Mouse (Mus musculus) ovary, postnatal 10 days (tissue): Measurements from ENCODE around the gene Tmcc1.

Source experiments
- DNase-seq: peaks from one replicate; pipeline ENCODE4 v3.0.0; 2022; ENCODE audit warnings: low spot score

Gene Tmcc1

GRCm38 (mm10) chr6:115992981-115993380 lies 200.3 kb downstream of the Tmcc1 start:
- no peak for DNase-seq

- no peak for DNase-seq
These were observed 201.2 kb downstream of the Tmcc1 start for GRCm38 (mm10) chr6:115991881-115992620.

- no peak for DNase-seq
These were observed 202.0 kb downstream of the Tmcc1 start for GRCm38 (mm10) chr6:115991108-115991880.

DNA sequence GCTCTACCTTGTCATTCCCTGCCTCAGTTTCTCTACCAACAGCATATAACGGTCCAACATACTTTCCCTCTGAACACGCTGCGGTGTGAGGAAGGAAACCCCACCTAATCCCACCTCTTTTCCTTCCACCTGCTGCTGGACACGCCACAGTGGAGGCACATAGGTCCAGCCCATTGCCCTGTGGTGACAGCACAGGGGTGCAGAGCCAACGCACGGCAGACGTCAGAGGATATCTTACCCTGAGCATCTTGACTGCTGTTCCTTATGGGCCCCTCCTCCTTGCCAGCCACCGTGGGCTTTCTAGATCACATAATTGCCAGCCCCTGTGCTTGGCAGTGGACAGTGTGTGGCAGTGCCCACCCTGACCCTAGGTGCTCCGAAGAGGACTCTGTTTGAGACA lies 202.8 kb downstream of the Tmcc1 start:
- DNase-seq: no peak

DNA sequence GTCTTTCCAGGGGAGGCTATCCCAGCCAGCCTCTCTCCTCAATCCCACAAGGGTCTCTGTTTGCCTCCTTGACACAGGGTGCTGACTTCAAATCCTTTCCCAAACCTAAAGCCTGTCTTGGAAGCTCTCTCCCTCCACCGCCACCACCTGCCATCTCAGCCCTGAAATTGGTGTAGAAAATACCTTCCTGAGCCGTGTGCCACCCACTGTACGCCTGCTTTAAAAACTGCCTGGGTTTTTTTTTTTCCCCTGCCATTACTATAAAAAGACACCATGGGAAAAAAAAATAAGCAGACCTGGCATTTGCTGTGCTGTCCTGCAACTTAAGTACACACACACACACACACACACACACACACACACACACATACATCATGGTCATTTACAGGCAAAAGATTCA lies 203.2 kb downstream of the Tmcc1 start:
- no peak for DNase-seq

GRCm38 (mm10) chr6:115989607-115990006 lies 203.7 kb downstream of the Tmcc1 start:
- no peak for DNase-seq

- no peak for DNase-seq
These were observed 204.3 kb downstream of the Tmcc1 start for GRCm38 (mm10) chr6:115989032-115989431.

GRCm38 (mm10) chr6:115987096-115987747 lies 206.1 kb downstream of the Tmcc1 start:
- DNase-seq: no peak

- DNase-seq: no peak
These were observed 206.7 kb downstream of the Tmcc1 start for GRCm38 (mm10) chr6:115986472-115987095.

GRCm38 (mm10) chr6:115985622-115986021 lies 207.7 kb downstream of the Tmcc1 start:
- DNase-seq: no peak

DNA sequence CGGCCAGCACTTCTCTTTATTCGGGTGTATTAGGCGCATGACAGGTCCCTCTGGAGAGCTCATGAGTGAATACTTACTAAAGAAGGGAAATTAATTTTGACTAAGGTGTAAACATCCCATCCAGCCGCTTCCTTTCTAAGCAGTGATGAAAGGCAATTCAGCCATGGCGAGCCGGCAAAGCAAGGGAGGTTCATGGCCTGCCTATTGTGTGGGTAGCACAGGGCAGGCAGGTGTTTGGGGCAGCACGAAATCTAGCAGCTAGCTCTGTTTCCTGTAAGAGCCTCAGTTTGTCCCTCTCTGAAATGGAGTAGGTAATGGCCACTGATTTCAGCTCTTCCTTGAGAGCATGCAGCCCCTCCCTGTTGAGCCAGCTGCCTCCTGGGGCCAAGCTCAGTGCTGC lies 208.7 kb downstream of the Tmcc1 start:
- no peak for DNase-seq

- DNase-seq: no peak
These were observed 209.8 kb downstream of the Tmcc1 start for GRCm38 (mm10) chr6:115983306-115984038.

GRCm38 (mm10) chr6:115982889-115983288 lies 210.4 kb downstream of the Tmcc1 start:
- DNase-seq: no peak

DNA sequence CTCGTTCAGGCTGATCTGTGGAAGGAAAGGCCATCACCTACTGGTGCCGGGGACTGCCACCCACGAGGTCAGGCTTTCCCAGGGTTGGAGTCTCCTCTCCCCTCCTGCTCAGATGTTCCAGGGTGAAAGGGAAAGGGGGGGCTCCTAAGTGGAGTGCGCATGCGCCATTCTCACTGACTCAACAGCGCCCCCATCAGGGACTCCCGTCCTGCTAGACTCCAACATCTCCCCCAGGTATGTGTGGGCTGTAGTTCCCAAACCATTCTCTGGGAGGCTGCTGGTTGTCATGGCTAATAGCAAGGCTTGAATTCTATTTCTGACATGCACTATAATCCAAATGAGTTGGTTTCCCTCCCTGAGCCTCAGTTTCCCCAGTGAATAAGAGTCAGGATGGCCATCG lies 214.7 kb downstream of the Tmcc1 start:
- no peak for DNase-seq

DNA sequence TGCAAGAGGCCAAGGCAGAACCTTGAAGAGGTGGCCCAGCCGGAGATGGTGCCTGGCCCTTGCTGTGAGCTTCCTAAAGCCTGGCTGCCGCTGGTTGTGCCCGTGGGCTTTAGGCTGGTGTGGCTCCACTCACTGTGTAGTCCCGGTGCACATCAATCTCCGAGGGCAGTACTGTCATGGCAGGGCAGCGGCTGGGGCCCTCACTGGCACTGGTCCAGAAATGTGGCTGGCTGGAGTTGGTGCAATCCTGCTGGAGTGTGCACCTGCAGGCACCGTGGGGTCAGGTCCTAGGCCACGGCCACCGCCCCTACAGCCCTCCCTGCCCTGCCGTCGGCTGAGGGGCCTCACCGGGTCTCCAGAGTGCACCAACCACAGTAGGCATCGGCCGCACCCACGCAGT lies 215.5 kb downstream of the Tmcc1 start:
- no peak for DNase-seq

DNA sequence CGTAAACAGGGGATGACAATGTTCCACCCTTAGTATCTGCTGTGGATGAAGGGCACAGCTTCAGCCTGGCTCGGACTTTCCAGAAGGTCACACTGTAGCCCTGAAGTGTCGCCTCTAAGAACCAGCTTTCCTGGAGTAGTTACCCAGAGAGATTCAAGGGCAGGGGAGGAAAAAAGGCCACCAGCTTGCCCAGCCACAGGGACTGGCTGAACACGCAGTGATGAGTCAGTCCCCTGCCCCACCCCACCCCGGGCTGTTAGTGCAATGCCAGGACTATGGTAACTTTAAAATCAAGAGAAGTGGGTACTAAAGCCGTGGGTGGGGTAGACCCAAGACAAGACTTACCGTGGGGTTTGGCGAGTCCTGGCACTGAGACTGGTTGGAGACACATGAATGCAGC lies 217.7 kb downstream of the Tmcc1 start:
- no peak for DNase-seq

GRCm38 (mm10) chr6:115973881-115974662 lies 219.2 kb downstream of the Tmcc1 start:
- no peak for DNase-seq

- no peak for DNase-seq
These were observed 220.0 kb downstream of the Tmcc1 start for GRCm38 (mm10) chr6:115973139-115973875.

- DNase-seq: no peak
These were observed 221.1 kb downstream of the Tmcc1 start for GRCm38 (mm10) chr6:115972083-115972764.
